Mouse (Mus musculus) adrenal gland, adult 8-10 months (tissue): ENCODE results near the gene Gm5134. TPM values are rescaled to one million over a fixed set of nuclear protein-coding genes. Genes with fewer than 3 reads are reported as not detected.
A peak's percentile ranks its signal among the peaks of the same experiment; 100 is the strongest.

Source experiments
- DNase-seq: peaks from one replicate; pipeline ENCODE4 v3.0.0; 2022
- total RNA-seq, 4 experiments: library from RNA; stranded (reverse); gene quantifications; 2 replicates each; pipeline ENCODE4 v1.2.4; 2022

Gene Gm5134
- not detected for total RNA-seq

DNA sequence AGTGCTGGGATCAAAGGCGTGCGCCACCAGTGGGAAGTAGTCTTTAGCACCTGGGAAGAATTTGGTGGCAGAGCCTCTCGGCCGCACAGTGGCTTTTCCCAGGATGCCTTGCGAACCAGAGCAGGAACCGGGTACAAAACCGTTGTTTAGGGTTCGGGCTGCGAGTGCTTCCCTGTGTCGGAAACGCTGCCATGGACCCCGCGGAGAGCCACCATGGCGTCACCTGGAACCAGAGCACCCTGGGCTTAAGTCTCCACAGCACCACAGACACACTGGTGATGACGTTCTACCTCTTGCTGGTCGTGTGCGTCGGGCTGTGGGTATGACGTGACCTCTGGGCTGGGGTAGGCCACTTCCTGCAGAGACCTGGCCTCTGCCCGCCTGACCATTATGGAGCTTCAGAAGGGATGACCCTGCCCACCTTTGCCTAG, at the start of gene Gm5134:
Gm5134 (plus strand) TSS at position 134 of the 431 bp plus-strand sequence.
- no peak for DNase-seq

GRCm38 (mm10) chr10:75906882-75907281, 47.4 kb upstream of the Gm5134 start:
- DNase-seq = no peak

GRCm38 (mm10) chr10:75910698-75911097, 43.6 kb upstream of the Gm5134 start:
- no peak for DNase-seq

DNA sequence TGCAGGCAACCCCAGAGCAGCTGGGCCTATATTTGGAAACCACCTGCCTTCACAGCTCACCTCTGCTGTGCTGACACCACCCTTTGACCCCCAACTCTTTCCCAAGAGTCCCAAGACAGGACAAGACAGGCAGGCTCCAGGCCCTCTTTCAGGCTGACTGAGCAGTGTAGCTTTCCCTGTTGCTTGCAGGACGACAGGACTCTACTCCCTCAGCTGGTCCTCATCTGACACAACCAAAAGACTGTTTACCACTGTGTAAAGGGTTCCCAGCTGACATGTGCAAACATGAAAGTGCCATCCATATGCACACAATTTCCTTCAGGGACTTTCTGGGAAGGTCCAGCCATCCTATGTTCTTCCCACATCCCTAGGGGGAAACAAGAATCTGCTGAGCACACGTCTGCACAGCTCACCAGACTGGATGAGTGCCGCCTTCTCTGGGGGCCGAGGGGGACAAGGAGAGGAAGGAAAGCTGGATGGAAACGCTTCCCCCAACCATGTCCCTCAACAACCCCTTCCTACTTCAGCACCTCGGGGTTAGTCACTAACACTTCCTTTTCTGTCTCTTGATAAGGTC, 41.2 kb upstream of the Gm5134 start:
- DNase-seq = no peak

DNA sequence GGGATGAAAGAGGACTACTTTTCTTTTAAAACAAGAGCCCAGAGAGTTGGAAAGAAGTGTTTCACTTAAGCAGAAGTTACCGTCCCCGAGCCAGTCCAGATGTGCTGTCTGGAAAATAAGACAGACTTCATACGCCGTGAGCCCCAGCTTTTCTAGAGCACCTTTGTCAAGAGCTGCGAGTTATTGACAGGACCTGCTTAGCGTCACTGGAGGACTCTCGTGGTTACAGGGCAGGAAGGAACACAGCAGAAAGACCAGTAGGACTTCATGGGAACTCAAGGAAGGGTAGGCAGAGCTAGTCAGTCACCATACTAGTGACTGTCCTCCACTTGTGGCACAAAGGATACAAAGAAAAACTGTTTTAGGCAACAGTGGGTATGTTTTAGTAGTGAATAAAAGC, 38.8 kb upstream of the Gm5134 start:
- no peak for DNase-seq

- DNase-seq = no peak
These were observed 37.5 kb upstream of the Gm5134 start for GRCm38 (mm10) chr10:75916840-75917239.

- no peak for DNase-seq
These were observed 35.3 kb upstream of the Gm5134 start for GRCm38 (mm10) chr10:75919026-75919425.

DNA sequence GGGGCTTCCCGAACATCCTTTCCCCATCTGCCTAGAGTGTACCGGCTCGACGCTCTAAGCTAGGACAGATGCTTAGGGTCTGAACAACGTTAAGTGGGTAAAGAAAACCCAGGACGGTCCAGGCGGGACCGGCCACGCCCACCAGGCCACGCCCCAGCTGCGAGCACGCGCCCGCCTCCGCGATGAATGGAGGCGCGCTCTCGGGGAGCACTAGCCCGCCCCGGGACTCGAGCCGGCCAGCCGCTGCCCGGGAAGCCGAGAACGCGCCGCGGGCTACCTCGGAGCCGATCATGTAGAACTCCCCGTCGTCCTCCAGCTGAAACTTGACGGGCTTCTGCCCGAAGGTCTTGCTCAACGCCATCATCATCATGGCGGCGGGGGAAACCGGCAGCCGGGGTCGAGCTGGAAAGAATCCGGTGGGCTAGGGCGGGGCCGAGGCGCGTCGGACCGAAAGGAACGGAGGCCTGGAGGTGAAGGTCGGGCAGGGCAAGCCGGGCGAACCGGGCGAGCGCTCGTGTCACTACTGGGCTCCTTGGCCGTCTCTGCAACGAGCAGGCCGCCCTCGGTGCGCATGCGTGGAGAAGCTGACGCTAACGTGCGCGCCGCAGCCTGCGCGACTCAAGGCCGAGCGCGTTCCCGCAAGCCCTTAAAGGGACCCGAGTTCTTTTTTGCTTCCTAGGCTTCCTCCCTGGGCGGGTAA, 33.1 kb upstream of the Gm5134 start, which contains the start of gene Smarcb1:
Smarcb1 (minus strand) TSS at position 592 of the 700 bp plus-strand sequence.
- peak; percentile 92 for DNase-seq

DNA sequence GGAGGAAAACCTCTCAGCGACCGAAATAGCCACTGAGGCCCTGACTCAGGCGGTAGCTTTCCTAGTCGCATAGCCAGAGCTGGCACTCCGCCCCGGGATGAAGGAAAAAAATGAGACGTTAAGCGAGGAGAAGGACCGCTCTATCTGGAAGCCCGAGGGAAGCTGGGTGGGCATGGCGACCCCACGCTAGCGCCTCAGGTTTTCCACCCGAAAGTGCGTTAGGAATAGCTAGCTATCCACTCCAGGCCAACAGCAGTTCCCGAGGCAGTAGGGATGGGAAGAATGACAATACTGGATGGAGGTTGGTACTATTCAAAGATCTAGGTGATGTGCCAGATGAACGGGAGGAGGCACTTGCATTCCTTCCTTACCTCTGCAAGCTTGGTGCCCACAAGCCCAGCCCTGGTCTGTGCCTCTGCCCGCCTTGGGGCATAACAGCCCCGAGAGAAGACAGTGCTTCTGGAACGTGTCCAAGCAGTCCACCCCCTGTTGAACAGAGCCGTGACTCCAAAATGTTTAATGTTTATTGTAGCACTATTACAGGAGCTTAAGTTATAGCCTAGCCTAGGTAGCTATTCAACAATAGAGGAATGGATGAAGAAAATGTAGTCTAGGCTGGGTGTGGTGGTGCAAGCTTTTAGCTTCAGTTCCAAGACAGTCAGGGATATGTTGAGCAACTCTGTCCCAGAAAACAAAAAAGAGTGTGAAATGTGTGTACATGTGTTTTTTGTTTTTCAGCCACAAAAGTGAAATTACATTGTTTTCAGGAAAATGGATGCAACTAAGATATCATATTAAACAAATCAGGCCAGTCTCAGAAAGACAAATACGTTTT, 32.4 kb upstream of the Gm5134 start:
- no peak for DNase-seq

- DNase-seq = no peak
These were observed 30.0 kb upstream of the Gm5134 start for GRCm38 (mm10) chr10:75924324-75924723.

GRCm38 (mm10) chr10:75926396-75926795, 27.9 kb upstream of the Gm5134 start:
- no peak for DNase-seq

DNA sequence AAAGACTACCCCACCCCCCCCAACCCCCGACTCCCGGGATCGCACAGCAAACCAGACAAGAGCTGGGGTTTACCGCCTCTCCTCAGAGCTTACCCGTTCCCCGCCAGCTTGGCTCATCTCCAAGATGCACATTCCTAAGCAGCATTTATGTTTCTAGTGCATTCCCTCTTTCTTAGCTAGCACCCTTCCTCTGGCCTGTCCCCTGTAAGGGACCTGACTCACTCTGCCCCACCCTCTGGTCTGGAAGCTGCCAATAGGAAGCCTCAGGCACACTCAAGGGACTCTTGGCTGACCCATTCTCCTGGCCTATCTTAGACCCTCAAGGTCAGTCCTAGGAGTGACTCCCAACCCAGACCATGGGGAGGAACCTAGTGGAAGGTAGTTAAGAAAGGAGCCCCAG, 24.0 kb upstream of the Gm5134 start:
- DNase-seq = no peak

GRCm38 (mm10) chr10:75931311-75931710, 23.0 kb upstream of the Gm5134 start:
- DNase-seq = no peak

DNA sequence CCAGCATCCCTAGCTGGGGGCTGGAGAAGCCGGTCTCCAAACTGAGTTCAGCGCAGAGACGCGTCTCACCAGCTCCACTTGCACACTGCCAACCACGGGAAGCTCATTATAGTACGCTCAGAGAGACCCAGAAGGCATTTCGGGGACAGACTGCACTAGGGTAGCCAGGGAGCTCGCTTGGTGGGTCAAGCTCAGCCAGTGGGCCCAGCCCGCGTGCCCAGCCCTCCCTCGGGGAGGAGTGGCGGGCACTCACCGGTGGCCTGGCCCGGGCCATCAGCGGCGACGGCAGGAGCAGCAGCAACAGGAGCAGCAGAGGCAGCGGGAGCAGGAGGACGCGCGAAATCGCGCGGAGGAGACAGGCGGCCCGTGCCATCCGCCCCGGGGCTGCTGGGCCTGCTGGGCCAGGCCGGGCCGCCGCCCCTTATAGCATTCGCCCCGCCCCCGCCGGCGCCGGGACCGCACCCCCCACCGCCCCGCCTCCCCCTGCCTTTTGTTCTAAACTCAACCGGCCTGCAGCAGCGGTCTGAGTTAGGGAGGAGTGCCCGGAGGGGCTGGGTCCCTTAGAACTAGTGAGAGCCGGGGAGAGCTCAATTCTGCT, 22.1 kb upstream of the Gm5134 start:
- no peak for DNase-seq

- DNase-seq = no peak
These were observed 21.4 kb upstream of the Gm5134 start, which contains the start of gene Chchd10 for GRCm38 (mm10) chr10:75932891-75933290. Gene Chchd10, plus strand, starts transcription at chr10:75933130.

GRCm38 (mm10) chr10:75934991-75935390, 19.3 kb upstream of the Gm5134 start:
- no peak for DNase-seq

GRCm38 (mm10) chr10:75935680-75936541, 18.4 kb upstream of the Gm5134 start, which contains the start of gene Mmp11:
Gene Mmp11, minus strand, starts transcription at chr10:75936496.
- peak; percentile 78 for DNase-seq

DNA sequence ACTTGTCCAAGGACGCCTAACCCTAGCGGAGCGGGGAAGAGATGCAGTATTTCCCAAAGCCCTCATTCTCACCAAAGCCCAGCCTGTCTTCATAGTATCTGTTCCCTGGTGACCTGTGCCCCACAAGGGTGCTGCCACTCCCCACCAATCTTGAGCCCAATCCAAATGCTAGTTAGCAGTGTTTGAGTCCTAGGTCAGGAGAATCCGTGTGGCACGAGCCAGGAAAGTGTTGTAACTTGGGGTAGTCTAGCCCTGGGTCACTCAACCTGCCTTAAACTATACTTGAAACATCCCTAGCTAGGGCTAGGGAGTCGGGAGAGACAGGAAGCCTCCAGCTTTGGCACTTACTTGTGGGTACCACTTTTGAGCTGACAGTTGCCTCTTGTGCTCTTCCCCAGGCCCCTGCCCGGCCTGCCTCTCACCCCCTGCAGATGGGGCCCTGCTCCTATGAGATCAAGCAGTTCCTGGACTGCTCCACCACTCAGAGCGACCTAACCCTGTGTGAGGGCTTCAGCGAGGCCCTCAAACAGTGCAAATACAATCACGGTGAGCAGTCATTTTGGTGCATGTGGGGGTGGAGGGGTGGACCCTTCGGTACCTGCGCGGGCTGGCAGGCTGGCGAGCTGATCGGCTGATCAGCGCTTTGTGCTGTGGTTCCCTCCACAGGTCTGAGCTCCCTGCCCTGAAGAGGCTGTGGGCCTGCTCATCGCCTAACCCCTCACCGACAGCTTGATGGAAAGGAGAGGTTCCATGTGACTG, 17.2 kb upstream of the Gm5134 start:
- DNase-seq = no peak

DNA sequence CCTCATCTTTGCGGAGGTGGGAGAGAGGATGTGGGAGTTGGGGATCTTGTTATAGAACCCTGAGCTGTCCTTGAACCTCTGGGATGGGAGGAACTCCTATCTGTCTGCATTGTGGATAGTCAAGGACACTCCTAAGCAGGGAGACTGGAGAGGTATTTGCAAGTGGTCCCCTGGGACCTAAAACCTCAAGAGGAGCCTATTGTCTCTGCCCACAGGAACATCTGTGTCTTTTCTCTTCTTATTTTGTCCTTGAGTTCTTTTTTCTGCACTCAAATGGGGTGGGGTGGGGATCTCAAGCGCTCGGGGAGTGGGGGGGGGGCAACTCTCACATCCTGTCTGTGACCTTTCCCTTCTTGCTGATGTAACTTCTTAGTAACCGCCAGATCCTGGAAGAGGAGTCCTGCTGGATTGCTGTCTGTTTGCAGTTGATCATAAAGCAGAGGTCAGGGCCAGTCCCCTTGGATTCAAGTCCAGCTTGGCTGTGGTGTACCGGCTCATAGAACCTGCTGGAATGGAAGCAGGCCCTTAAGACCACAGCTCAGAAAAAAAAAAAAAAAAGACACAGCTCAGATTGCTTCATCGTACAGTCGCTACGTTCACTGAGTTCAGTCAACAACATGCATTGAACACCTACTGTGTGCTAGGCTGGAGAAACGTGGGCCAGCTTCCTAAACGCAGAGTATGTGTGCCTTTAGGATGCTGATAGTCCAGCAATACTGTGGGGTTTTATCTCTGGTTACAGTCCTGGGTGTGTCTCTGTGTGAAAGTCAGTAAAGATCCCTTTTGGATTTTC, 16.3 kb upstream of the Gm5134 start:
- peak; percentile 65 for DNase-seq
